ENCODE assay signal across 9 mouse cellular contexts in genomic region chr2:167949250-167949649, GRCm38 (mm10). TPM values are rescaled to one million over a fixed set of nuclear protein-coding genes. Genes with fewer than 3 reads are reported as not detected.
DNase-seq lines count a peak whose midpoint lies in the region; ATAC-seq and TF ChIP-seq lines count a peak whose summit lies in the region.
"Had no signal": no experiment of that assay in that cellular context is flagged by ENCODE, and none has a peak within 500 bp of the region (broad histone marks: within the 10 kb centered on the region; RNA-seq: fewer than 3 reads in every experiment).

No protein-coding gene starts in this region.

- H3ac ChIP-seq in C2C12 (ENCODE audit: control insufficient read depth, insufficient read length, low read depth) = no peak overlapping the region

- peak overlapping the region; percentile 9; the same call in 1 of the 2 replicates for H3K27ac ChIP-seq in hindbrain, embryonic 16.5 days (ENCODE audit: low read depth, low read length)
- H3K27ac ChIP-seq in hindbrain, embryonic 11.5 days (ENCODE audit: low read depth, low read length) = no peak overlapping the region
- no peak overlapping the region for H3K27ac ChIP-seq in midbrain, embryonic 14.5 days (replicated peaks; ENCODE audit: low read depth, low read length)
- H3K27ac ChIP-seq in forebrain, embryonic 16.5 days (ENCODE audit: low read length) = no peak overlapping the region
- H3K27ac ChIP-seq: neural tube, embryonic 12.5 days had no signal

- no peak for ATAC-seq in hindbrain, embryonic 16.5 days
- ATAC-seq in hindbrain, embryonic 11.5 days (ENCODE audit: low FRiP score) = no peak
- ATAC-seq in megakaryocyte, adult 5-6 weeks (ENCODE audit: poor library complexity, severe bottlenecking) = peak; percentile 86
- no peak for ATAC-seq in midbrain, embryonic 14.5 days (ENCODE audit: low FRiP score, low TSS enrichment)
- ATAC-seq in forebrain, embryonic 16.5 days = no peak

- H3K4me1 ChIP-seq in hindbrain, embryonic 16.5 days (ENCODE audit: control insufficient read depth, insufficient read depth, low read depth, low read length) = peaks cover 17% of the 10 kb centered on the region
- peaks cover 2% of the 10 kb centered on the region; the same call in 1 of the 2 replicates for H3K4me1 ChIP-seq in hindbrain, embryonic 11.5 days (replicated peaks; ENCODE audit: control insufficient read depth, insufficient read depth, low read length)
- H3K4me1 ChIP-seq in midbrain, embryonic 14.5 days (ENCODE audit: control insufficient read depth, insufficient read depth, low read length) = peaks cover 18% of the 10 kb centered on the region; the same call in 1 of the 2 replicates
- H3K4me1 ChIP-seq in forebrain, embryonic 16.5 days (replicated peaks; ENCODE audit: control insufficient read depth, insufficient read depth, low read length) = peaks cover 12% of the 10 kb centered on the region

- H3K9me3 ChIP-seq in hindbrain, embryonic 16.5 days (ENCODE audit: control insufficient read depth, low read length) = no peaks in the 10 kb centered on the region
- no peaks in the 10 kb centered on the region for H3K9me3 ChIP-seq in hindbrain, embryonic 11.5 days (ENCODE audit: control insufficient read depth, low read length)
- H3K9me3 ChIP-seq in midbrain, embryonic 14.5 days (ENCODE audit: control insufficient read depth, low read length) = no peaks in the 10 kb centered on the region
- H3K9me3 ChIP-seq in forebrain, embryonic 16.5 days (ENCODE audit: control insufficient read depth, low read length) = no peaks in the 10 kb centered on the region
- H3K9me3 ChIP-seq: neural tube, embryonic 12.5 days had no signal

- H3K9ac ChIP-seq in hindbrain, embryonic 16.5 days (ENCODE audit: low read depth, low read length) = no peak overlapping the region
- H3K9ac ChIP-seq in hindbrain, embryonic 11.5 days (ENCODE audit: low read depth, low read length) = no peak overlapping the region
- H3K9ac ChIP-seq in midbrain, embryonic 14.5 days (replicated peaks; ENCODE audit: low read length) = no peak overlapping the region
- no peak overlapping the region for H3K9ac ChIP-seq in forebrain, embryonic 16.5 days (replicated peaks; ENCODE audit: low read depth, low read length)
- H3K9ac ChIP-seq: neural tube, embryonic 12.5 days had no signal

- no peak for TF ChIP-seq CTCF in C2C12 (IDR thresholded peaks at IDR 0.05; ENCODE audit: control insufficient read depth, insufficient read depth, insufficient read length)

- H3K79me3 ChIP-seq in C2C12 (ENCODE audit: low read depth) = peaks cover 64% of the 10 kb centered on the region

- peaks cover 96% of the 10 kb centered on the region for H3K79me2 ChIP-seq in C2C12 (ENCODE audit: control insufficient read depth, insufficient read depth)

- no peaks in the 10 kb centered on the region for H3K27me3 ChIP-seq in hindbrain, embryonic 16.5 days (replicated peaks; ENCODE audit: control insufficient read depth, insufficient read depth, low read length)
- no peaks in the 10 kb centered on the region for H3K27me3 ChIP-seq in hindbrain, embryonic 11.5 days (ENCODE audit: control insufficient read depth, insufficient read depth, low read length)
- H3K27me3 ChIP-seq in C2C12 (ENCODE audit: control insufficient read depth, insufficient read depth, insufficient read length) = no peaks in the 10 kb centered on the region
- no peaks in the 10 kb centered on the region for H3K27me3 ChIP-seq in midbrain, embryonic 14.5 days (ENCODE audit: control insufficient read depth, insufficient read depth, low read length)
- no peaks in the 10 kb centered on the region for H3K27me3 ChIP-seq in forebrain, embryonic 16.5 days (replicated peaks; ENCODE audit: control insufficient read depth, insufficient read depth, low read length)
- H3K27me3 ChIP-seq: neural tube, embryonic 12.5 days had no signal

- no peak overlapping the region for H3K4me2 ChIP-seq in hindbrain, embryonic 16.5 days (ENCODE audit: low read length)
- H3K4me2 ChIP-seq in hindbrain, embryonic 11.5 days (replicated peaks; ENCODE audit: low read depth, low read length) = no peak overlapping the region
- no peak overlapping the region for H3K4me2 ChIP-seq in midbrain, embryonic 14.5 days (ENCODE audit: low read length)
- no peak overlapping the region for H3K4me2 ChIP-seq in forebrain, embryonic 16.5 days (ENCODE audit: low read length)
- H3K4me2 ChIP-seq: neural tube, embryonic 12.5 days had no signal

- no peaks in the 10 kb centered on the region for H3K36me3 ChIP-seq in hindbrain, embryonic 16.5 days (ENCODE audit: control insufficient read depth, insufficient read depth, low read length)
- no peaks in the 10 kb centered on the region for H3K36me3 ChIP-seq in hindbrain, embryonic 11.5 days (ENCODE audit: control insufficient read depth, insufficient read depth, low read length)
- H3K36me3 ChIP-seq in C2C12 (ENCODE audit: control insufficient read depth, insufficient read depth) = no peaks in the 10 kb centered on the region
- peaks cover 3% of the 10 kb centered on the region; the same call in 1 of the 2 replicates for H3K36me3 ChIP-seq in midbrain, embryonic 14.5 days (ENCODE audit: control insufficient read depth, insufficient read depth, low read length)
- no peaks in the 10 kb centered on the region for H3K36me3 ChIP-seq in forebrain, embryonic 16.5 days (ENCODE audit: control insufficient read depth, insufficient read depth)
- H3K36me3 ChIP-seq: neural tube, embryonic 12.5 days had no signal

- H3K4me3 ChIP-seq in hindbrain, embryonic 16.5 days (ENCODE audit: low read length) = no peak overlapping the region
- no peak overlapping the region for H3K4me3 ChIP-seq in hindbrain, embryonic 11.5 days (ENCODE audit: low read depth, low read length)
- H3K4me3 ChIP-seq in C2C12 (ENCODE audit: insufficient read depth, poor library complexity, severe bottlenecking) = no peak overlapping the region
- H3K4me3 ChIP-seq in midbrain, embryonic 14.5 days (replicated peaks; ENCODE audit: low read depth, low read length) = no peak overlapping the region
- H3K4me3 ChIP-seq in forebrain, embryonic 16.5 days (replicated peaks; ENCODE audit: low read length) = no peak overlapping the region
- H3K4me3 ChIP-seq: neural tube, embryonic 12.5 days had no signal

- WGBS in hindbrain, embryonic 16.5 days = 75% methylated on average over 6 of the region's 6 CpGs
- WGBS in hindbrain, embryonic 11.5 days = 79% methylated on average over 6 of the region's 6 CpGs
- 74% methylated on average over 6 of the region's 6 CpGs for WGBS in midbrain, embryonic 14.5 days
- WGBS in forebrain, embryonic 16.5 days = 72% methylated on average over 6 of the region's 6 CpGs

- DNase-seq in hindbrain, embryonic 11.5 days (ENCODE audit: low spot score) = no peak
- DNase-seq in fibroblast of lung, adult 2 months (ENCODE audit: low read depth) = peak; percentile 87
- DNase-seq in midbrain, embryonic 14.5 days = no peak
- DNase-seq in embryo, embryonic 10.5 days (ENCODE audit: low spot score) = no peak

TF ChIP-seq in C2C12, 6 proteins besides CTCF, POLR2A, EP300 and RAD21:
- peak; percentile 96 for TF ChIP-seq MAX (IDR thresholded peaks at IDR 0.05)
- TF ChIP-seq USF1 (IDR thresholded peaks at IDR 0.05; ENCODE audit: low read depth) = no peak
- no peak for TF ChIP-seq CEBPB (IDR thresholded peaks at IDR 0.05; ENCODE audit: low read depth)
- TF ChIP-seq MYOD1 (IDR thresholded peaks at IDR 0.05; ENCODE audit: control insufficient read depth, insufficient read length, low read depth) = peak; percentile 52

RNA-seq across cellular contexts. Expression of gene Ptpn1, which starts 17.4 kb away (rescaled TPM):
- polyA plus RNA-seq in hindbrain, embryonic 16.5 days (2015; fragmentation: Nextera tagmentation; extraction: Ambion mirVana) = 64.8 and 69.2 TPM in 2 replicates
- polyA plus RNA-seq in hindbrain, embryonic 11.5 days (2014; fragmentation: Nextera tagmentation; extraction: Ambion mirVana) = 81.9 and 90.3 TPM in 2 replicates
- 64.6 TPM for polyA plus RNA-seq in C2C12 (2012; fragmentation: generic; extraction: Trizol)
- 49.1 and 54.8 TPM in 2 replicates for total RNA-seq in megakaryocyte, adult 5-6 weeks (2015)
- total RNA-seq in megakaryocyte, adult 5-6 weeks (2017) = 145 and 151 TPM in 2 replicates
- 53.1 and 81.9 TPM in 2 replicates for polyA plus RNA-seq in midbrain, embryonic 14.5 days (2014; fragmentation: Nextera tagmentation; extraction: Ambion mirVana)
- polyA plus RNA-seq in forebrain, embryonic 16.5 days (2015; fragmentation: Nextera tagmentation; extraction: Ambion mirVana) = 87.3 and 97.1 TPM in 2 replicates
